Mouse (Mus musculus): Measurements from ENCODE around the gene Eif3f. TPM values are rescaled to one million over a fixed set of nuclear protein-coding genes. Genes with fewer than 3 reads are reported as not detected.
A peak's percentile ranks its signal among the peaks of the same experiment; 100 is the strongest.

Gene Eif3f
- total and polyA plus RNA-seq, 3 experiments, result 145 to 283 (median 226) TPM

DNA sequence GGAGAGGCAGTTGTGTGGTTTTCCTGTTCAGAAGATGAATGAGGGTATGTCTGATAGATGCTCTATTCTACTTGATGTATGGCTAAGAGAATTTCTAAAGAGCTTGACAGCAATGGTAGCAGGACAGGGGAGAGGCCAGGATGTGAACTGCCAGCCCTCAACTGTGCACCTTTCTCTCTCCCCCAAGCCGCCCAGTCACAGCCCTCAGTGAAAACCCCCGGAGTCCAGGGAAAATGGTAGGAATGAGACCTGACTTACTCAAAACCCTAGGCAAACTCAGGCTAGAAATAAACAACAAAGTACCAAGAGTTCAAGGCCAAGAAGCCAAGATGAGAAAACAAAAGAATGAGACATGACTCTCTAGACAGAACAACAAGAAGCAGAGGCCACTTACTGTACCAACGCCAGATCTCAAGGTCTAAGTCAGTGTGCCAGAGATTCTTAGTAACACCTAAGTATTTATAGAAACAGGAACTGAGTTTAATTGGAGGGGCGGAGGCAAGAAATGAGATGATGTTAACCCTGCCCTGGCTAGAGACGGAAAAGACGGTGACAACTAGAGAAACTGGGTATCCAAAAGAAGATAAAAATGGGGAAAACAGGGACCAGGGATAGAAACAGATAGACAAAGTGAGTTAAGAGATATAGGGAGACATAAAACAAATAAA lies 4.4 kb upstream of the Eif3f start, which contains the start of gene Nlrp10 (continued):
- TF ChIP-seq CTCF (IDR thresholded peaks at IDR 0.05 in 2 of 3, conservative IDR thresholded peaks at IDR 0.05 in 1 of 3; ENCODE audit: control insufficient read depth in 1 of 3, insufficient read depth in 1 of 3, low read depth in 2 of 3, low read length in 3 of 3, poor library complexity in 1 of 3, severe bottlenecking in 1 of 3) (no peak), POLR2AphosphoS5 (IDR thresholded peaks at IDR 0.05; ENCODE audit: borderline replicate concordance, low read depth, low read length) (no peak), MEF2A (IDR thresholded peaks at IDR 0.05; ENCODE audit: extremely low read depth, insufficient replicate concordance, low read depth, low read length, poor library complexity, severe bottlenecking) (peak; percentile 97), BHLHE40 (IDR thresholded peaks at IDR 0.05; ENCODE audit: borderline replicate concordance, low read depth, low read length) (no peak)

DNA sequence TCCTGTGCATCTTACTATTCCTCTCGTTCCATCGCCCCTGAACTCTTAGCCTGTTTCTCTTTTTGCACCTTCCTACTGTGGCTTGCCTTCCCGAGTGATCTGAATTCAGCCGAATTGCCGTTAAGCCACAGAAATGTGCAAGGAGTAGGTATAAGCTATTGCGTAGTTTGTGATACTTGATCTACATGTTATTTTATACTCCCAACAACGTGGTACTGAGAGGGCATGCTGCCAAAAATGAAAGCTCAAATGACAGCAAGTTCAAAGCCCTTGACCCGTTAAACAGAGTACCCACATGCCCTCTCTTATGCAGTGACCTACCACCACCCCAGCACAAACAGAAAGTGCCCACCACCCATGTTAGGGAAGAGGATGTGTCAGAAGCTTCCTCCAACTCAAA lies 619 bp downstream of the Eif3f start:
- peak overlapping the region; percentile 98 for H3K9ac ChIP-seq (ENCODE audit: control insufficient read depth, low read depth, low read length, poor library complexity, severe bottlenecking)
- DNase-seq (ENCODE audit: low read depth, low spot score), result peak; percentile 39
- H3K4me1 ChIP-seq (ENCODE audit: control insufficient read depth in 1 of 2, insufficient read depth in 2 of 2, low read length in 2 of 2), result peaks cover 4 to 12% of the 10 kb centered on the region in 2 experiments; a peak in 3 of 4 replicates
- peaks cover 5 to 16% of the 10 kb centered on the region in 2 experiments for H3K36me3 ChIP-seq (ENCODE audit: control insufficient read depth in 1 of 2, insufficient read depth in 2 of 2, low read length in 2 of 2)
- H3K4me3 ChIP-seq (ENCODE audit: control insufficient read depth in 1 of 2, insufficient read depth in 1 of 2, low read depth in 2 of 2, low read length in 2 of 2), result peak overlapping the region; percentile 97 to 100
- no peaks in the 10 kb centered on the region for H3K27me3 ChIP-seq (ENCODE audit: control insufficient read depth in 1 of 2, insufficient read depth in 2 of 2, low read length in 2 of 2)
- TF ChIP-seq ELF1 (IDR thresholded peaks at IDR 0.05; ENCODE audit: low read depth, low read length) (no peak), POLR2AphosphoS5 (IDR thresholded peaks at IDR 0.05; ENCODE audit: borderline replicate concordance, low read depth, low read length) (no peak), MAX (IDR thresholded peaks at IDR 0.05; ENCODE audit: low read length) (peak; percentile 47; the same call in 1 of the 2 replicates)
- no peaks in the 10 kb centered on the region for H3K9me3 ChIP-seq (replicated peaks; ENCODE audit: insufficient read depth, low read length)
- peak overlapping the region; percentile 51 for H3K27ac ChIP-seq (ENCODE audit: control insufficient read depth, low read depth, low read length)
- peaks cover 22% of the 10 kb centered on the region for H3K79me2 ChIP-seq (ENCODE audit: control insufficient read depth, insufficient read depth, low read length, poor library complexity)

DNA sequence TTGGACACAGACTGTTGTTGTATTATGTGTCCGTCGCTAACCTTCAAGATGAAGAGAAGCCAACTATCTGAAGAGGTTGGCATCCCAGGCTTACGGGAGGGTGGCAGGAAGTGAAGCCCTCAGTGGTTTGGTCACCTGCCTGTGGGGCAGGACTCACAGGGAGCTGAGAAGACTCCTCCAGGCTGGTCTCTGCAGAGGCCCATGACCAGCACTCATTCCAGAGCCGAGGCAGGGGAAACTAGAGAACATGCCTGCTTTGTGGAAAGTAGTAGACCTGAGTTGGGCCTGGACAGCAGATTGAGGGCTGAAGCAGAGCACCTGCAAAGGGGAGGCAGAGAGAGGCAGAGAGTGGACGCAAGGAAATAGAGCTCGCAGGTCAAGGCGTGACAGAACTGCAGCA lies 1.2 kb downstream of the Eif3f start:
- H3K9me3 ChIP-seq (replicated peaks; ENCODE audit: insufficient read depth, low read length), result no peaks in the 10 kb centered on the region
- TF ChIP-seq USF1 (IDR thresholded peaks at IDR 0.05; ENCODE audit: low read depth, low read length) (no peak), CHD2 (IDR thresholded peaks at IDR 0.05; ENCODE audit: low read length) (no peak), UBTF (IDR thresholded peaks at IDR 0.05; ENCODE audit: borderline replicate concordance, insufficient read depth, low read depth, low read length) (no peak), E2F4 (IDR thresholded peaks at IDR 0.05; ENCODE audit: borderline replicate concordance, low read depth, low read length) (no peak), NRF1 (IDR thresholded peaks at IDR 0.05; ENCODE audit: insufficient read depth, low read depth, low read length, poor library complexity, severe bottlenecking) (no peak), MXI1 (IDR thresholded peaks at IDR 0.05; ENCODE audit: low read depth, low read length) (no peak), SIN3A (IDR thresholded peaks at IDR 0.05; ENCODE audit: low read length) (no peak), MYB (IDR thresholded peaks at IDR 0.05; ENCODE audit: low read depth, low read length) (no peak), GABPA (IDR thresholded peaks at IDR 0.05; ENCODE audit: low read depth, low read length) (no peak), MAX (IDR thresholded peaks at IDR 0.05; ENCODE audit: low read length) (no peak), MEF2A (IDR thresholded peaks at IDR 0.05; ENCODE audit: extremely low read depth, insufficient replicate concordance, low read depth, low read length, poor library complexity, severe bottlenecking) (no peak), SMC3 (IDR thresholded peaks at IDR 0.05; ENCODE audit: low read depth, low read length) (no peak), MAFK (IDR thresholded peaks at IDR 0.05; ENCODE audit: borderline replicate concordance, low read depth, low read length) (no peak), ZKSCAN1 (IDR thresholded peaks at IDR 0.05; ENCODE audit: low read depth, low read length) (no peak)
- H3K27ac ChIP-seq (ENCODE audit: control insufficient read depth, low read depth, low read length), result no peak overlapping the region
- H3K4me1 ChIP-seq (ENCODE audit: control insufficient read depth in 1 of 2, insufficient read depth in 2 of 2, low read length in 2 of 2), result peaks cover 4 to 10% of the 10 kb centered on the region in 2 experiments; a peak in 3 of 4 replicates
- peaks cover 5 to 16% of the 10 kb centered on the region in 2 experiments for H3K36me3 ChIP-seq (ENCODE audit: control insufficient read depth in 1 of 2, insufficient read depth in 2 of 2, low read length in 2 of 2)
- H3K9ac ChIP-seq (ENCODE audit: control insufficient read depth, low read depth, low read length, poor library complexity, severe bottlenecking), result peak overlapping the region; percentile 98
- H3K79me2 ChIP-seq (ENCODE audit: control insufficient read depth, insufficient read depth, low read length, poor library complexity), result peaks cover 22% of the 10 kb centered on the region
- H3K4me3 ChIP-seq (ENCODE audit: control insufficient read depth in 1 of 2, insufficient read depth in 1 of 2, low read depth in 2 of 2, low read length in 2 of 2), result peak overlapping the region; percentile 97 to 100
- DNase-seq (ENCODE audit: low read depth, low spot score), result no peak
- H3K27me3 ChIP-seq (ENCODE audit: control insufficient read depth in 1 of 2, insufficient read depth in 2 of 2, low read length in 2 of 2), result no peaks in the 10 kb centered on the region

Data from MEL (cell line).